15 mouse cellular contexts compared by ENCODE assay signal in genomic region chr10:94850565-94850964, GRCm38 (mm10).
"Had no signal": no experiment of that assay in that cellular context is flagged by ENCODE, and none has a peak within 500 bp of the region (broad histone marks: within the 10 kb centered on the region; RNA-seq: fewer than 3 reads in every experiment).

No protein-coding gene starts in this region.

- H3K9ac ChIP-seq: neural tube, embryonic 15.5 days; stomach, embryonic 15.5 days had no signal

- DNase-seq: retina, postnatal 1 day; right cerebral cortex, adult 18-20 months; right cerebral cortex, postnatal 14 days; right cerebral cortex, postnatal 25 days; right cerebral cortex, postnatal 4 days; spleen, adult 18-20 months; thymus, adult 18-20 months; thymus, adult 2 months; thymus, postnatal 14 days; thymus, postnatal 25 days; thymus, postnatal 36 days; thymus, postnatal 4 days had no signal

- H3K9me3 ChIP-seq: neural tube, embryonic 15.5 days; stomach, embryonic 15.5 days had no signal

- H3K4me1 ChIP-seq: neural tube, embryonic 15.5 days; stomach, embryonic 15.5 days had no signal

- H3K36me3 ChIP-seq: stomach, embryonic 15.5 days had no signal

- H3K27ac ChIP-seq: neural tube, embryonic 15.5 days; stomach, embryonic 15.5 days; stomach, postnatal 0 days had no signal

- H3K27me3 ChIP-seq: neural tube, embryonic 15.5 days; stomach, embryonic 15.5 days had no signal

- H3K4me3 ChIP-seq: neural tube, embryonic 15.5 days; stomach, embryonic 15.5 days had no signal

- H3K4me2 ChIP-seq: neural tube, embryonic 15.5 days; stomach, embryonic 15.5 days had no signal
